Mouse (Mus musculus): ENCODE data around the gene Crabp1. TPM values are rescaled to one million over a fixed set of nuclear protein-coding genes. Genes with fewer than 3 reads are reported as not detected.

Gene Crabp1
- total RNA-seq, 2 experiments from 2014 or later, result not detected

Other genes starting within 250 kb of the Crabp1 start
- gene Sh2d7, start 225.8 kb upstream of the Crabp1 start, total RNA-seq (2015; ENCODE audit: low replicate concordance), result not detected in 2 replicates
- not detected in 2 replicates for gene Sh2d7, start 225.8 kb upstream of the Crabp1 start, total RNA-seq (2017; ENCODE audit: low replicate concordance)
- 2.5 and 4.6 TPM in 2 replicates for gene Cib2, start 204.5 kb upstream of the Crabp1 start, total RNA-seq (2015; ENCODE audit: low replicate concordance)
- gene Cib2, start 204.5 kb upstream of the Crabp1 start, total RNA-seq (2017; ENCODE audit: low replicate concordance), result 1.2 and 2.1 TPM in 2 replicates
- 19.6 and 33.4 TPM in 2 replicates for gene Idh3a, start 178.4 kb upstream of the Crabp1 start, total RNA-seq (2015; ENCODE audit: low replicate concordance)
- gene Idh3a, start 178.4 kb upstream of the Crabp1 start, total RNA-seq (2017; ENCODE audit: low replicate concordance), result 12.0 and 16.0 TPM in 2 replicates
- not detected in 2 replicates for gene Acsbg1, start 102.9 kb upstream of the Crabp1 start, total RNA-seq (2015; ENCODE audit: low replicate concordance)
- not detected in 2 replicates for gene Acsbg1, start 102.9 kb upstream of the Crabp1 start, total RNA-seq (2017; ENCODE audit: low replicate concordance)
- gene Dnaja4, start 65.9 kb upstream of the Crabp1 start, total RNA-seq (2015; ENCODE audit: low replicate concordance), result 82.2 and 100 TPM in 2 replicates
- 142 and 162 TPM in 2 replicates for gene Dnaja4, start 65.9 kb upstream of the Crabp1 start, total RNA-seq (2017; ENCODE audit: low replicate concordance)
- 22.8 and 49.2 TPM in 2 replicates for gene Wdr61, start 30.2 kb upstream of the Crabp1 start, total RNA-seq (2015; ENCODE audit: low replicate concordance)
- 18.7 and 22.6 TPM in 2 replicates for gene Wdr61, start 30.2 kb upstream of the Crabp1 start, total RNA-seq (2017; ENCODE audit: low replicate concordance)
- gene Ireb2, start 99.0 kb downstream of the Crabp1 start, total RNA-seq (2015; ENCODE audit: low replicate concordance), result 16.7 and 17.3 TPM in 2 replicates
- gene Ireb2, start 99.0 kb downstream of the Crabp1 start, total RNA-seq (2017; ENCODE audit: low replicate concordance), result 10.6 and 19.1 TPM in 2 replicates
- not detected in 2 replicates for gene Hykk, start 152.5 kb downstream of the Crabp1 start, total RNA-seq (2015; ENCODE audit: low replicate concordance)
- gene Hykk, start 152.5 kb downstream of the Crabp1 start, total RNA-seq (2017; ENCODE audit: low replicate concordance), result not detected in 2 replicates
- 95.3 and 100 TPM in 2 replicates for gene Psma4, start 186.0 kb downstream of the Crabp1 start, total RNA-seq (2015; ENCODE audit: low replicate concordance)
- gene Psma4, start 186.0 kb downstream of the Crabp1 start, total RNA-seq (2017; ENCODE audit: low replicate concordance), result 59.4 and 91.6 TPM in 2 replicates
- gene AY074887, start 186.2 kb downstream of the Crabp1 start, total RNA-seq (2015; ENCODE audit: low replicate concordance), result not detected in 2 replicates
- not detected in 2 replicates for gene AY074887, start 186.2 kb downstream of the Crabp1 start, total RNA-seq (2017; ENCODE audit: low replicate concordance)
- not detected in 2 replicates for gene Chrna5, start 216.1 kb downstream of the Crabp1 start, total RNA-seq (2015; ENCODE audit: low replicate concordance)
- not detected in 2 replicates for gene Chrna5, start 216.1 kb downstream of the Crabp1 start, total RNA-seq (2017; ENCODE audit: low replicate concordance)

Data from erythroblast, adult 5-6 weeks (primary cell).